Mouse (Mus musculus) ES-Bruce4 (cell line): Measurements from ENCODE around the gene Slc9a2. TPM values are rescaled to one million over a fixed set of nuclear protein-coding genes. Genes with fewer than 3 reads are reported as not detected.
A peak's percentile ranks its signal among the peaks of the same experiment; 100 is the strongest.

Experiments
- H3K27ac ChIP-seq: 2 replicates; pipeline ENCODE4 v1.5.1; 2012; ENCODE audit warnings: low read length, inconsistent platforms; ENCODE audit not compliant: insufficient read depth
- H3K27me3 ChIP-seq: 2 replicates; pipeline ENCODE4 v1.6.1; 2012; ENCODE audit warnings: mild to moderate bottlenecking, low read length, inconsistent platforms; ENCODE audit not compliant: control insufficient read depth, poor library complexity, insufficient read depth, severe bottlenecking
- H3K36me3 ChIP-seq: 2 replicates; pipeline ENCODE4 v1.6.1; 2012; ENCODE audit warnings: inconsistent platforms, mild to moderate bottlenecking, low read length, moderate library complexity; ENCODE audit not compliant: control insufficient read depth, poor library complexity, insufficient read depth, severe bottlenecking
- H3K4me1 ChIP-seq: one replicate; pipeline ENCODE4 v1.8.1; 2011; ENCODE audit warnings: low read length; ENCODE audit not compliant: control insufficient read depth, insufficient read depth
- H3K4me3 ChIP-seq: 2 replicates; pipeline ENCODE4 v1.5.1; 2011; ENCODE audit warnings: low read depth, mild to moderate bottlenecking, low read length
- H3K9ac ChIP-seq: 2 replicates; pipeline ENCODE4 v1.6.1; 2012; ENCODE audit warnings: low read depth, mild to moderate bottlenecking, inconsistent platforms; ENCODE audit not compliant: poor library complexity, severe bottlenecking
- H3K9me3 ChIP-seq: replicated peaks from 2 replicates; pipeline ENCODE4 v1.6.1; 2012; ENCODE audit warnings: mild to moderate bottlenecking, low read length, inconsistent platforms; ENCODE audit not compliant: control insufficient read depth, poor library complexity, insufficient read depth, severe bottlenecking
- CTCF ChIP-seq: IDR thresholded peaks from one replicate; pipeline ENCODE4 v1.8.1; 2011; ENCODE audit warnings: low read depth, low read length
- EP300 ChIP-seq: IDR thresholded peaks from 2 replicates; pipeline ENCODE4 v1.6.1; 2011; ENCODE audit warnings: low read depth, low read length; ENCODE audit not compliant: insufficient read depth
- POLR2A ChIP-seq: IDR thresholded peaks from one replicate; pipeline ENCODE4 v1.8.1; 2011; ENCODE audit warnings: low read length; ENCODE audit not compliant: insufficient read depth
- polyA plus RNA-seq: library from polyadenylated mRNA; stranded (reverse); fragments of >200 nt; gene quantifications from 2 replicates; pipeline ENCODE4 v1.2.4, GENCODE M21; 2011; ENCODE audit warnings: low read depth; ENCODE audit not compliant: missing spikeins, insufficient read depth, insufficient read length

Gene Slc9a2
- polyA plus RNA-seq, 1 experiment, result not detected

DNA sequence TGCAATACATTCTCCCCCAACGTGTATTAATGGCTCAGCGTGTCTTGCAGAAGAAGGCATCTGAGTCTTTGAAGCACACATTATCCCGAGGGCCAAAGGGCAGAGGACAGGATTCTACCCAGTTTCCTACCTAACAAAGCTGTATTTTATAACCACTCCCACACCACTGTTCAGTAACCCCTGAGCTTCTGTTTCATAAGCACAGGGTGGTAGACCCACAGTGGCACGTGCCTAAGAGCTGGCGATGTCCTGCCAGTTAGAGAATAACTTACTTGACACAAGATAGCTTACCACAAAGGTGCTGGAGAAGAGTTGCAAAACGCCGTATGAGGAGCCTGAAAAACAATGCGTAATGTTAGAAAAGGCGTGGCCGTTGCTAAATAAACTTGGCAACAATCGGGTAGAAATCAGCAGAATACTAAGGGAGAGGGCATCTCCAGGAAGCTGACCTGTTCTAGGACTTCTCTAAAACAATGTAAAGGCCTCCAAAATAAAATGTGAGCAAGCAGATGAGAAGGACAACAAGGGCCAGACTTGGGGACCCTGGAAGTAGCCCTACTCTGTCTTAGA, 105.6 kb downstream of the Slc9a2 start:
- Histone ChIP-seq H3K27me3 (no peaks in the 10 kb centered on the region), H3K9me3 (no peaks in the 10 kb centered on the region), H3K4me3 (no peak overlapping the region), H3K4me1 (no peaks in the 10 kb centered on the region), H3K9ac (no peak overlapping the region), H3K27ac (no peak overlapping the region), H3K36me3 (no peaks in the 10 kb centered on the region)
- TF ChIP-seq CTCF (no peak), POLR2A (no peak), EP300 (no peak)

DNA sequence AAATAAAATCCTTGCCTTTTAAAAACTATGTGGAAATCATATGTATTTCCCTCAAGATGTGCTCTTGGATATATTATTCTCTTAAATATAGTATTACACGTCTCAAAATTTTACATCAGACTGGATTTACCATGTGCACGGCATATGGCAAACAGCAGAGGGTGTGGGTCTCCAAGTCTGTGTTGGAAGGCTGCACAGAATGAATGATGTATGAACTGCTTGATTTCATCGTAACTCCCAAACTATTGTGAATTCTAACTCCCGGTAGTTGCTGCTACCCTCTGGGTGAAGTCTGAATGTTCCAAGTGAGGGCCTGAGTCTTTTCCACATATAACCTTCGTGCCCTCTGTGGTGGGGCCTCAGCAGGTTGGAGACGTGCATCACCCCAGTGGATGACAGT, 108.6 kb downstream of the Slc9a2 start:
- H3K4me3 ChIP-seq, result no peak overlapping the region
- TF ChIP-seq POLR2A (no peak), EP300 (no peak), CTCF (no peak)

DNA sequence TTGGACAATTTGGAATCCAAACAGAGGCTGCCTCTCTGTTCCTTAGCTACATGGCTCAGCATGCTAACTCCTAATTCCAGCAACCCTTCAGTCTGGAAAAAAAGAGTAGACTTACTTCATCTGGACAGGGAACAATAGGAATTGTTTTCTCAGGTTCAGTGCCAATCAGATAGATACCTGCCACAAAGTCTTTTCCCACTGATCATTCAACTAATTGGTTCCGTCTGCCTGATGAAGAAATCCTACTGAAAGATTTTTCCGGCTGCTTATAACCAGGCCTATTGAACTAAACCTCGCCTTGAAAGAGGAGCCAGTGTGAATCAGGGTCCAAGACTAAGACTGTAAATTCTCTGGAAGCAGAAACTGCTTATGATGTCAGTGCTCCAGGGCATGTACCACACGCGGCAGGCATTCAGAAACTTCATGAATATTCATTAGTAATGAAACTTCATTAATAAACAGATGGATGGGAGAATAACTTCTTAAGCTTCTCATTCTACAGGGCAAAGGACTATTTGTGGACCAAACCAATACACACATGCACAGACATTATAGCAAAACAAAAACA, 109.4 kb downstream of the Slc9a2 start:
- TF ChIP-seq EP300, result no peak
- TF ChIP-seq POLR2A, result no peak
- TF ChIP-seq CTCF, result no peak
- Histone ChIP-seq H3K4me3 (peak overlapping the region; percentile 65; the same call in 1 of the 2 replicates), H3K4me1 (no peaks in the 10 kb centered on the region), H3K27ac (no peak overlapping the region), H3K9ac (no peak overlapping the region), H3K36me3 (no peaks in the 10 kb centered on the region), H3K9me3 (no peaks in the 10 kb centered on the region), H3K27me3 (no peaks in the 10 kb centered on the region)

More for the DNA sequence above, 108.6 kb downstream of the Slc9a2 start:
- Histone ChIP-seq H3K4me1 (no peaks in the 10 kb centered on the region), H3K9ac (no peak overlapping the region), H3K9me3 (no peaks in the 10 kb centered on the region), H3K36me3 (no peaks in the 10 kb centered on the region), H3K27ac (no peak overlapping the region), H3K27me3 (no peaks in the 10 kb centered on the region)

DNA sequence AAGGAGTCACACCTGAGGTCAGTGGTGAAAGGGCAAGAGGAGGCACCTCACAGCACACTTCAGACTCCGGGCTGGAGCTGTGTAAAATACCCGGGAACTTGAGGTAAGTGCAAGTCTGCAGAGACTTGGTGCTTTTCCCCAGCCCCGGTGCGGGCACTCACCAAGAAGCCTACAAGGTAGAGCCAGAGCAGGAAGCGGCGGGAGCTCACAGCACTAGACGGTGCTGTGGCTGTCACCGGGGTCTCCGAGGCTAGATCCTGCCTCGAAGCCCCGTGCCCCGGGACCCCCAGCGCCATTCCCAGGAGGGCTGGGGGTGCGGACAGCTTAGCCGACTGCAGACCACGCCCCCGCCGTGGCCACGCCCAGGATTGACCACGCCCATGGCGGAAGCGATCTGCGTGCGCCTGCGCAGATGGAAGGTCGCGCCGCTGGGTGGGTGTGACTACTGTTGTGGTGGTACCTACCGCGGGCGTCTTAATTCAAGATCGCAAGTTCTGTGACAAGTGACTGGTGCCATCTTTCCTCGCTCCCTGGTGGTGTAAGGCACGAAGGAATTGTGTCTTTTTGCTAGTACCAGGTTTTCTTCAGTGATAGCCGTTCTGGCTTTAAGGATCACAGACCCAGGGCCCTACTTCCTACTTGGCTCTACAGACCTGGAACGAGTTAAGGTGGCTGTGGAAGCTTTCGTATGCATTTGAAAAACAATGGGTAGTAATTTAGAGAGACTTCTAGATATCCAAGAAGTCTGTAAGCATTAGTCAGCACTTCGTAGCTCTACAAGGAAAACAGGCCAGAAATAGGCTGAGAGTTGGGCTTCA, 110.2 kb downstream of the Slc9a2 start, which contains the start of gene Mfsd9:
Mfsd9 (minus strand) TSS at position 364 of the 818 bp plus-strand sequence.
- H3K27ac ChIP-seq, result no peak within 1 kb of the TSS
- H3K27me3 ChIP-seq, result no peaks in the 10 kb centered on the region
- TF ChIP-seq POLR2A, result no peak
- no peak for TF ChIP-seq EP300
- no peak for TF ChIP-seq CTCF

DNA sequence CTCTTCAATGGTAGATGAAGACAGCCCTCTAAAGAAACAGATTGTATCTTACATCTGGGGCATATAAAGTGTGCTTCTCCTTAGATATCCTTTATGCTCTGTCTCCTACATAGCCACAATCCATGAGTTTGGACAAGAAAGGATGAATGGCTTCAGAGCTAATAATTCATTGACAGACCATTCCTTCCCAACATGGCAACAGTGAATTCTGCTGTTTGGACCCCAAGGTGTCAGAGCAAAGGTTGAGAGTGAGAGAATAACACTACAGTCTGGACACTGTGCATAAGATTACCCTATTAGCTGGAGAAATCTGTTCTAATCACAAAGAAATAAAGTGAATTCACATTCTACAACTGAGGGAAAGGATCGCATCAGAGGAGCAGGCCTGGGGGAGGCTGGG, 115.1 kb downstream of the Slc9a2 start:
- no peak overlapping the region for H3K4me3 ChIP-seq
- H3K4me1 ChIP-seq, result no peaks in the 10 kb centered on the region
- no peaks in the 10 kb centered on the region for H3K27me3 ChIP-seq
- TF ChIP-seq POLR2A (no peak), EP300 (no peak), CTCF (no peak)
- no peak overlapping the region for H3K9ac ChIP-seq
- H3K27ac ChIP-seq, result no peak overlapping the region
- no peaks in the 10 kb centered on the region for H3K36me3 ChIP-seq
- H3K9me3 ChIP-seq, result no peaks in the 10 kb centered on the region

More for the DNA sequence above, 110.2 kb downstream of the Slc9a2 start, which contains the start of gene Mfsd9:
- H3K4me1 ChIP-seq, result no peaks in the 10 kb centered on the region
- no peaks in the 10 kb centered on the region for H3K36me3 ChIP-seq
- H3K4me3 ChIP-seq, result peak within 1 kb of the TSS; percentile 66
- no peak within 1 kb of the TSS for H3K9ac ChIP-seq
- H3K9me3 ChIP-seq, result no peaks in the 10 kb centered on the region

DNA sequence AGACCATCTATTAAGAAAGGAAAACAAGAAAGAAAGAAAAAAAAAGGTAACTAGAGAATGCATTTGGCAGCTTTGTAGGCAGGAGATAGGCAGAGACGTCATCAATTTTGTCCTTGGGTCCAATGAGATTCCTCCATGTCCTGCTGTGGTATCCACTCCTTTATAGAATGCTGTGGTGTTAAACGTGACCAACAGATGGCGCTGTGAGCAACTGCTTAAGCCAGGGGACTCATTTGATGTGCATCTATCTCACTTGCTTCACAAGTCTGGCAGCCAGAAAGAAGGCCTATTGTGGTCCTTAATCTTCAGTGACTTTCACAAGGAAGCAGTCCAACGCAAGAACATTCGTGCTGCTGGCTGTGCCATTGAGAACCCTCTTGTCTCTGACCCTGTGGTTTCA, 117.0 kb downstream of the Slc9a2 start:
- no peak overlapping the region for H3K27ac ChIP-seq
- H3K36me3 ChIP-seq, result no peaks in the 10 kb centered on the region
- H3K9me3 ChIP-seq, result no peaks in the 10 kb centered on the region
- H3K9ac ChIP-seq, result no peak overlapping the region
- no peak overlapping the region for H3K4me3 ChIP-seq
- no peaks in the 10 kb centered on the region; the same call in 1 of the 2 replicates for H3K27me3 ChIP-seq
- no peaks in the 10 kb centered on the region for H3K4me1 ChIP-seq
- TF ChIP-seq EP300 (no peak), POLR2A (no peak), CTCF (peak; percentile 38)
